19 mouse cellular contexts compared by ENCODE assay signal in genomic region chr6:120799581-120800041, GRCm38 (mm10). TPM values are rescaled to one million over a fixed set of nuclear protein-coding genes. Genes with fewer than 3 reads are reported as not detected.
DNase-seq lines count a peak whose midpoint lies in the region; ATAC-seq lines count a peak whose summit lies in the region.
"Had no signal": no experiment of that assay in that cellular context is flagged by ENCODE, and none has a peak within 500 bp of the region (broad histone marks: within the 10 kb centered on the region; RNA-seq: fewer than 3 reads in every experiment).

No protein-coding gene starts in this region.

- ATAC-seq in limb, embryonic 15.5 days (ENCODE audit: insufficient number of reproducible peaks, low FRiP score, low TSS enrichment, low read depth): no peak
- peak; percentile 33; the same call in 1 of the 2 replicates for ATAC-seq in megakaryocyte, adult 5-6 weeks (ENCODE audit: poor library complexity, severe bottlenecking)
- ATAC-seq in CD4-positive, CD25-positive, alpha-beta regulatory T cell, adult 4 months: no peak

- 0 out of 2 replicates have a peak overlapping the region, but pooled peaks have one; percentile 40 for H3K27ac ChIP-seq in limb, embryonic 15.5 days
- H3K27ac ChIP-seq in limb, embryonic 10.5 days: no peak overlapping the region
- H3K27ac ChIP-seq: heart, adult 2 months; hindbrain, embryonic 14.5 days; limb, embryonic 12.5 days had no signal

- no peak overlapping the region for H3K4me2 ChIP-seq in limb, embryonic 15.5 days
- H3K4me2 ChIP-seq: hindbrain, embryonic 14.5 days; limb, embryonic 12.5 days; midbrain, embryonic 11.5 days had no signal

- no peaks in the 10 kb centered on the region for H3K9me3 ChIP-seq in limb, embryonic 15.5 days
- no peaks in the 10 kb centered on the region for H3K9me3 ChIP-seq in limb, embryonic 10.5 days (replicated peaks)
- H3K9me3 ChIP-seq: limb, embryonic 12.5 days had no signal

- WGBS in limb, embryonic 15.5 days: 76% methylated on average over 4 of the region's 4 CpGs
- WGBS in limb, embryonic 10.5 days: 95% methylated on average over 4 of the region's 4 CpGs

- no peaks in the 10 kb centered on the region for H3K4me1 ChIP-seq in limb, embryonic 15.5 days
- no peaks in the 10 kb centered on the region for H3K4me1 ChIP-seq in limb, embryonic 10.5 days
- H3K4me1 ChIP-seq: limb, embryonic 12.5 days had no signal

- peaks cover 96% of the 10 kb centered on the region for H3K36me3 ChIP-seq in limb, embryonic 15.5 days
- peaks cover 99% of the 10 kb centered on the region for H3K36me3 ChIP-seq in limb, embryonic 10.5 days

- H3K27me3 ChIP-seq in limb, embryonic 15.5 days: no peaks in the 10 kb centered on the region
- no peaks in the 10 kb centered on the region for H3K27me3 ChIP-seq in limb, embryonic 10.5 days (ENCODE audit: low read depth, poor library complexity, severe bottlenecking)
- H3K27me3 ChIP-seq: limb, embryonic 12.5 days had no signal

- no peak overlapping the region for H3K9ac ChIP-seq in limb, embryonic 15.5 days
- H3K9ac ChIP-seq: hindbrain, embryonic 14.5 days; limb, embryonic 12.5 days had no signal

- H3K4me3 ChIP-seq in limb, embryonic 15.5 days: no peak overlapping the region
- H3K4me3 ChIP-seq in limb, embryonic 10.5 days: no peak overlapping the region
- H3K4me3 ChIP-seq: heart, adult 2 months; limb, embryonic 12.5 days had no signal

- DNase-seq in limb, embryonic 10.5 days (ENCODE audit: low spot score): no peak
- peak; percentile 57 for DNase-seq in CD4-positive helper T cell, adult 2 months (ENCODE audit: low read depth, low spot score)
- DNase-seq in Muller cell, postnatal 12 days (ENCODE audit: inconsistent ontology term): peak; percentile 27
- DNase-seq in lung, postnatal 25 days (ENCODE audit: low spot score): no peak
- DNase-seq in ovary, postnatal 36 days (ENCODE audit: low spot score): no peak
- DNase-seq: adrenal gland, adult 8-10 months; cerebellum, postnatal 10 days; embryo, embryonic 11 days; heart, adult 2 months; heart, postnatal 10 days; kidney, adult 8-10 months; kidney, postnatal 4 days; lung, postnatal 36 days had no signal

RNA-seq across cellular contexts. Expression of gene Atp6v1e1, which starts 23.0 kb away (rescaled TPM):
- 123 and 138 TPM in 2 replicates for polyA plus RNA-seq in limb, embryonic 15.5 days (2015; fragmentation: Nextera tagmentation; extraction: Ambion mirVana)
- 99.9 and 112 TPM in 2 replicates for polyA plus RNA-seq in limb, embryonic 10.5 days (2016; fragmentation: Nextera tagmentation; extraction: Ambion mirVana)
- total RNA-seq in megakaryocyte, adult 5-6 weeks (2015): 199 and 215 TPM in 2 replicates
- 199 and 203 TPM in 2 replicates for total RNA-seq in megakaryocyte, adult 5-6 weeks (2017)
- 10 to 100 TPM; 89.9 to 92.8 TPM for polyA plus RNA-seq in CD4-positive, CD25-positive, alpha-beta regulatory T cell, adult 4 months (2017; shearing (Covaris generic))

RNA-seq across cellular contexts. Expression of gene Slc25a18, which starts 26.2 kb away (rescaled TPM):
- 0.56 and 0.65 TPM in 2 replicates for polyA plus RNA-seq in limb, embryonic 15.5 days (2015; fragmentation: Nextera tagmentation; extraction: Ambion mirVana)
- 0.08 and 0.19 TPM in 2 replicates for polyA plus RNA-seq in limb, embryonic 10.5 days (2016; fragmentation: Nextera tagmentation; extraction: Ambion mirVana)
- not detected in 2 replicates for total RNA-seq in megakaryocyte, adult 5-6 weeks (2015)
- 0.22 TPM in 1 of 2 replicates, not detected in the other for total RNA-seq in megakaryocyte, adult 5-6 weeks (2017)
- under 1 TPM in 1 of 2 experiments, not detected in 1; 0.34 TPM for polyA plus RNA-seq in CD4-positive, CD25-positive, alpha-beta regulatory T cell, adult 4 months (2017; shearing (Covaris generic))
- polyA plus RNA-seq: limb, embryonic 12.5 days had no signal

RNA-seq across cellular contexts. Expression of gene Bcl2l13, which starts 36.4 kb away (rescaled TPM):
- 25.3 and 27.8 TPM in 2 replicates for polyA plus RNA-seq in limb, embryonic 15.5 days (2015; fragmentation: Nextera tagmentation; extraction: Ambion mirVana)
- 45.5 and 49.9 TPM in 2 replicates for polyA plus RNA-seq in limb, embryonic 10.5 days (2016; fragmentation: Nextera tagmentation; extraction: Ambion mirVana)
- 12.3 and 14.6 TPM in 2 replicates for total RNA-seq in megakaryocyte, adult 5-6 weeks (2015)
- total RNA-seq in megakaryocyte, adult 5-6 weeks (2017): 16.3 and 24.5 TPM in 2 replicates
- polyA plus RNA-seq in CD4-positive, CD25-positive, alpha-beta regulatory T cell, adult 4 months (2017; shearing (Covaris generic)): 10 to 100 TPM; 10.4 to 11.7 TPM

Comparison
In these comparisons a context has a peak if more than half of its experiments do, and no peak if none do; other contexts are left out.
1. DNase-seq: peak in CD4-positive helper T cell, adult 2 months (single experiment) and Muller cell, postnatal 12 days (single experiment); none in limb, embryonic 10.5 days (single experiment), lung, postnatal 25 days (single experiment) and ovary, postnatal 36 days (single experiment).